Mouse (Mus musculus): Measurements from ENCODE around the gene Tmbim1.

- TF ChIP-seq CTCF (IDR thresholded peaks at IDR 0.05; ENCODE audit: borderline replicate concordance, control insufficient read depth, extremely low read depth, insufficient read depth, low read length, poor library complexity) (no peak), POLR2A (IDR thresholded peaks at IDR 0.05; ENCODE audit: control insufficient read depth, extremely low read depth, insufficient read depth, low read length, poor library complexity) (no peak)
Measured at GRCm38 (mm10) chr1:74268750-74269149, 36.7 kb downstream of the Tmbim1 start.

Measured in thymus, adult 2 months (tissue).